Mouse (Mus musculus) heart, adult 2 months (tissue): ENCODE data around the gene Trappc6b.

Experiments
- CTCF ChIP-seq: fragments of 200-600 bp; IDR thresholded peaks from 2 replicates; pipeline ENCODE4 v1.8.1; 2022; ENCODE audit warnings: antibody characterized with exemption, mild to moderate bottlenecking, moderate library complexity
- EP300 ChIP-seq: fragments of 200-500 bp; IDR thresholded peaks from 2 replicates; pipeline ENCODE4 v1.6.1; 2011; ENCODE audit warnings: low read depth, low read length, control low read depth; ENCODE audit not compliant: insufficient read depth
- POLR2A ChIP-seq: fragments of 200-500 bp; IDR thresholded peaks from 2 replicates; pipeline ENCODE4 v1.6.1; 2011; ENCODE audit warnings: mild to moderate bottlenecking, low read depth, low read length, control low read depth; ENCODE audit not compliant: insufficient read depth

DNA sequence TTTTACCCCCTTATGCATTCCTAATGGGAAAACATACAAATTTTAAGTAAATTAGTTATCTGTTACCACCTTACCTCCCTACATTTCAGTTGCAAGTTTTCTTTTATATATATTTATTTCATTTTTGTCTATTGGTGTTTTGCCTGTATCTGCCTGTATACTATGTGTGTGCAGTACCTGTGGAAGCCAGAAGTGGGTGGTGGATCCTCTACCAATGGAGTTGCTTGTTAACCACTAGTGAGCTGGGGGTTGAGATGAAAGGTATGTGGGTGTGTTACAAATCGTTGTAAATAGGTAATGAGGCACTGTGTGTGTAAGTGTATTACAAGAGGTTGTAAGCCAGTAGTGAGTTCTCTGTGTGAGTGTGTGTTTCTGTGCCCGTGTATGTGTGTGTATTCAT is 50.8 kb downstream of the Trappc6b start:
- TF ChIP-seq CTCF (peak; percentile 52), POLR2A (no peak), EP300 (no peak)
